Mouse (Mus musculus) neural tube, embryonic 12.5 days (tissue): ENCODE measurements around the gene Pacrg. TPM values are rescaled to one million over a fixed set of nuclear protein-coding genes. Genes with fewer than 3 reads are reported as not detected.

Experiments
- ATAC-seq: fragments of 200-750 bp; cut with Nextera tagmentation; 2 replicates; pipeline ENCODE4 v1.8.0; 2017; ENCODE audit warnings: low read depth, mild to moderate bottlenecking, moderate TSS enrichment, moderate library complexity; ENCODE audit not compliant: low FRiP score
- H3K27ac ChIP-seq: fragments of 300-500 bp; sonication (generic); 2 replicates; pipeline ENCODE4 v1.5.1; 2016
- H3K27me3 ChIP-seq: fragments of 300-500 bp; sonication (generic); replicated peaks from 2 replicates; pipeline ENCODE4 v1.6.1; 2016; ENCODE audit warnings: mild to moderate bottlenecking
- H3K36me3 ChIP-seq: fragments of 300-500 bp; sonication (generic); 2 replicates; pipeline ENCODE4 v1.6.1; 2016; ENCODE audit warnings: mild to moderate bottlenecking
- H3K4me1 ChIP-seq: fragments of 300-500 bp; sonication (generic); 2 replicates; pipeline ENCODE4 v1.6.1; 2016
- H3K4me2 ChIP-seq: fragments of 300-500 bp; sonication (generic); replicated peaks from 2 replicates; pipeline ENCODE4 v1.6.1; 2016; ENCODE audit warnings: mild to moderate bottlenecking
- H3K4me3 ChIP-seq: fragments of 300-500 bp; sonication (generic); 2 replicates; pipeline ENCODE4 v1.5.1; 2016
- H3K9ac ChIP-seq: fragments of 300-500 bp; sonication (generic); 2 replicates; pipeline ENCODE4 v1.6.1; 2016; ENCODE audit warnings: mild to moderate bottlenecking
- H3K9me3 ChIP-seq: fragments of 300-500 bp; sonication (generic); 2 replicates; pipeline ENCODE4 v1.6.1; 2016; ENCODE audit warnings: mild to moderate bottlenecking
- WGBS: fragments of 180-500 bp; shearing (Covaris S2); methylation state at CpG from one replicate; pipeline ENCODE4 v1.1.7; 2016; 5-methylcytosine and 5-hydroxymethylcytosine counted together
- polyA plus RNA-seq: library from polyadenylated mRNA; unstranded; fragments of >200 nt; fragmentation: Nextera tagmentation; extraction: Ambion mirVana; gene quantifications from 2 replicates; pipeline ENCODE4 v1.2.1, GENCODE M21; 2016

The Pacrg gene
- polyA plus RNA-seq, 1 experiment from 2014 or later = 8.8 TPM

DNA sequence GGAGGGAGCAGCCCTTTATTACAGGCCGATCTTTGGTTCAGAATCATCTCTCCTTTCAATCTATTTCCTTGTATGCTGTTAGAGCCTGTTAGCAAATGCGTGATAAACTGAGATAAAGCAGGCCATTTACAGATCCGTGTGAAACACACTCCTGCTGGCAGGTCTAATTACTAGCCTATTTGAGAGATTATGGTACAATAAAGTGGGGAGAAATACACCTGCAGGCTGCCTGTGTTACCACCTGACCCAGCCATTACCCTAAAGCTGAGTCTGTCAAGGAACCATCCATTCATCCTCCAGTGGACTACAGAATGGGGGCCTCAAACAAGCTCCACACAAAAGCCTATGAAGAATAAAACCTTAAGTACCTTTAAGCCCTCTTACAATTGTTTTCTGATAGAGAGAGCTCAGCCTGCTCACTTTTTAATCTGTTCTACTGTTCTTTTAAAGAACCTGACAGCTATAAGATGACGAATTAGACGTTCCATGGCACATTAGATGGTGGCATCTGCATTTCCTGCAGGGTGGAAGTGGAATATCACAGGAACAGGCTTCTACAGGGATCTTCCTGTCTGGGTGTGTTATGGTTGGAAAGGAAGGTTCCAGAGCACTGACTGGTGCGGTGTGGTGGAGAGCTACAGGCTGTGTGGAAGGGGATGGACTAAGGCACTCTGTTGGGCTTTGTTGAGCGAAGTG lies 422.4 kb downstream of the Pacrg start:
- Histone ChIP-seq H3K36me3 (no peaks in the 10 kb centered on the region), H3K4me3 (no peak overlapping the region), H3K9me3 (no peaks in the 10 kb centered on the region), H3K4me1 (no peaks in the 10 kb centered on the region), H3K27ac (no peak overlapping the region), H3K27me3 (no peaks in the 10 kb centered on the region), H3K4me2 (no peak overlapping the region), H3K9ac (no peak overlapping the region)
- 71% methylated on average over 7 of the region's 7 CpGs for WGBS
- no peak for ATAC-seq

DNA sequence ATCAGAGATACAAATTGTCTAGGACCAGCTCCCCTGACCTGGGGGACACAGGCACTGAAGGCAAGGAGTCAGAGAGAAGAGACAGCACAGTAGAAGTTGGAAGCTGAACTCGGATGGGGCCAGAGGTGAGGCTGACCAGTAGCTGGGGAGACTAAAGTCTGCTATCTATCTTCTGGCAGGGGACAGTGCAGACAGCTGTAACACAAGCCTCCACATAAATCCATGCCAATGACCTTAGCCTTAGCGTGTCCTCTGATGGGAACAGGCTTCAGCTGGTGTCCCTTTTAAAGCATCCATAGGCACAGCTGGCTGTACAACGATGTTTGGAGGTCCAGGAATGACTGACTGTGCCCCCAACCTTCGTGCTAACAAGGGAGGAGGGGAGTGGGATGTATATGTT lies 423.1 kb downstream of the Pacrg start:
- H3K9ac ChIP-seq = no peak overlapping the region
- no peaks in the 10 kb centered on the region for H3K9me3 ChIP-seq
- no peaks in the 10 kb centered on the region for H3K27me3 ChIP-seq
- WGBS = 57% methylated on average over 4 of the region's 4 CpGs
- no peak overlapping the region for H3K27ac ChIP-seq
- no peak for ATAC-seq
- no peaks in the 10 kb centered on the region for H3K4me1 ChIP-seq
- H3K4me3 ChIP-seq = no peak overlapping the region
- H3K4me2 ChIP-seq = no peak overlapping the region
- H3K36me3 ChIP-seq = no peaks in the 10 kb centered on the region

DNA sequence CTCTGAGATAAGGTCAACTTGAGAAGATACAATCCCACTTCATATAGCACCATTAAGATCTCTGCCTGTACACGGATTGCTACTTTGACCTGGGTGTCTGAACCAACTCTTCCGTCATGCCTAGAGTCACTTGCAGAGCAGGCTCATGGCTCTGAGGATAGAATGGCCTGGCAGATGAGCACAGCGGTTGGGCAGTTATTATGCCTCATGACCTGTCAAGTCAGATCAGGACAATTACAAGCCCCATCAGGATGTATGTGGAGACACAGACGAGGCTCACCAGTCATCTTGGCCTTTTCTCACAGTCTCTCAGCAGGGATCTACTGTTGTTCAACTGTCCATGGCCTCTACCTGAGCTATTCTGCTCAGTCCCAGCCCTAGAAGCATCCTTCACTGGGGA lies 424.0 kb downstream of the Pacrg start:
- Histone ChIP-seq H3K4me2 (no peak overlapping the region), H3K4me1 (no peaks in the 10 kb centered on the region), H3K9me3 (no peaks in the 10 kb centered on the region), H3K27me3 (no peaks in the 10 kb centered on the region), H3K4me3 (no peak overlapping the region), H3K9ac (no peak overlapping the region), H3K27ac (no peak overlapping the region), H3K36me3 (no peaks in the 10 kb centered on the region)
- ATAC-seq = no peak
- WGBS = 87% methylated on average over 4 of the region's 4 CpGs

DNA sequence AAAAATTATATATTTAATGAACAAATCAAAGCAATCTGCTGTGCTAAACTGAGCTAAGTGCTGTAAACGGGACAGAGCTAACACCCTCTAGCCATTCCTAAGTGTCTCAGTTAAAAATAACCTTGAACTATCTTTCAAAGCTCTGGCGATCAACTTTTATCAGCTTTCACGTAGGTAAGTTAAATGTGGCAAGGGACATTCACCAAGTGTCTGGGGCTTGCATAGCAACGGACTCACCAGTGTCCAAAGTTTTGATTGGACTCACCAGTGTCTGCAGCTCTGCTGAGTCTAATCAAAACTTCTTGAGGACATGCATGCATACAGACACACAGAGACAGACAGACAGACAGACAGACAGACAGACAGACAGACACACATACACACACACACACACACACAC lies 425.7 kb downstream of the Pacrg start:
- no peak for ATAC-seq
- WGBS = 84% methylated on average over 4 of the region's 4 CpGs
- Histone ChIP-seq H3K4me3 (no peak overlapping the region), H3K9ac (no peak overlapping the region), H3K4me2 (no peak overlapping the region), H3K27me3 (no peaks in the 10 kb centered on the region), H3K4me1 (no peaks in the 10 kb centered on the region), H3K9me3 (no peaks in the 10 kb centered on the region), H3K27ac (no peak overlapping the region), H3K36me3 (no peaks in the 10 kb centered on the region)

DNA sequence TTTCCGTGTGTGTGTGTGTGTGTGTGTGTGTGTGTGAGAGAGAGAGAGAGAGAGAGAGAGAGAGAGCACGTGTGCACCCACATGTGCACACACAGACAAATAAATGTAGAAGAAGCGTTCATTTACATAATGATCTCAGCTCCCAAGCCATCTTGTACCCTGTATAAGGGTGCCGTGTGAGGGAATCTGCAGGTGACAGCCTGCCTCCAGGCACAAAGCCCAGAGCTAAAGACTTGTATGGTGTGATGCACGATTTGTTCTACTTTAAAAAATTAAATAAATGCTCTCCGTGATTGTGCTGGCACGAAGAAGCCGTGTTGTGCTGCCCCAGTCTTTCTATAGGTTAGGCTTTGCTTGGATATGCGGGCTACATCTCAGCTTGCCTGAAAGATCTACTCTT lies 426.2 kb downstream of the Pacrg start:
- H3K36me3 ChIP-seq = no peaks in the 10 kb centered on the region
- H3K4me3 ChIP-seq = no peak overlapping the region
- H3K4me1 ChIP-seq = no peaks in the 10 kb centered on the region
- H3K9me3 ChIP-seq = no peaks in the 10 kb centered on the region
- 90% methylated on average over 9 of the region's 9 CpGs for WGBS
- H3K27me3 ChIP-seq = no peaks in the 10 kb centered on the region
- H3K27ac ChIP-seq = no peak overlapping the region
- H3K9ac ChIP-seq = no peak overlapping the region
- H3K4me2 ChIP-seq = no peak overlapping the region
- no peak for ATAC-seq

DNA sequence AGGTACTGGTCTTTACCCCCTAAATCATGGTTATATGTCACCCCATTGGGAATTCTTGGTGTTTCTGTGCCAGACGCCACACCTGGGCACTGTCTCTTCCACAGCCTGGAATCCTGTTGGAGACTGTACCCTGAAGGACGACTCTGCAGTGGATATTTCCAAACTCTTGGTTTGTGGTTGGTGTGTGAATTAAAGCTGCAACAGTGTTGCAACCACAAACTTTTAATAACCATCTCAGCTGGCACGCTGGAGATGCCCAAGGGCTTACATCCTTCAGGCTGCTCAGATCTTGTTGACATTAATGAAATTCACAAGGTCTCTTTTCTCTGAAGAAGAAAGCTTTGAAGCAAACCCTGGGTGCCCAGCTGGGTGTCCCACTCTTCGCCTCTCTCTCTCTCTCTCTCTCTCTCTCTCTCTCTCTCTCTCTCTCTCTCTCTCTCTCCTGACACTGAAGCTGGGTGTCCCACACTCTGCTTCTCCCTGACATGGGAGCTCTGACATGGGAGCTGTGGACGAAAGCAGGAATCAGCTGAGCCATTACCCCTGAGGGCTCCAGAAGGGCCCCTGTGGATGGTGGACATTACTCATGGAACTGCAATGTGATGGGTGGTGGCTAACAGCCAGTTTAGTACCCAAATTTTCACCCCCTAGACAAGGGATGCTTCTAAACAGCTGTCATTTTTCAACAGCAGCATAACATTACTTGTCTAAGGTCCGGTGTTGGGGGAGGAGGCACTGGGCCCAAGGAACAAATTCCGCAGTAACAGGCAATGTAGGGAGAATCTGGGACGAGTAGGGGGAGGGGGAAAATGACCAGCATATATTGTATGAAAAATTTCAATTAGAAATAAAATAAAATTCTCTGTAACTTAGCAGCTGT lies 429.3 kb downstream of the Pacrg start:
- ATAC-seq = no peak
- WGBS = 78% methylated on average over 8 of the region's 8 CpGs

DNA sequence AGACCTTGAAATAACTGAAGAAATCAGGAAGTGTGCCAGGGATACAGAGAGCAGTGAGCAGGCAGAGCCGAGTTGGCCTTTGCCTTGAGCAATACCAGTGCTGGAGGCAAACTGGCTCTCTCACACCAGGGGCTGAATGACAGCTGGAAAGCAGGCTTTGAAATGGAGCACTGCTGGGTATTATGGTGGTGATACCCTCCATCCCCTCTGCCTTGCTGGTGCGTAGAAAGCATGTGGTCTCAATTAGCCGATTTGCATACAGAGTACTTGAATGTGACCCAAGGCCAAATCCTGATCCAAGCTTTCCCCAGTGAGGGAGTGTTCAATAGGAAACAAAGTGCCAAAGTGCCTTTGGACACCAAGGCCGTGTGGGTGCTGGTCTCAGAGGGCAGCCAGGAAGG lies 431.4 kb downstream of the Pacrg start:
- Histone ChIP-seq H3K4me1 (peaks cover 15% of the 10 kb centered on the region), H3K9me3 (no peaks in the 10 kb centered on the region), H3K27ac (no peak overlapping the region), H3K36me3 (no peaks in the 10 kb centered on the region), H3K4me2 (no peak overlapping the region), H3K9ac (no peak overlapping the region), H3K27me3 (no peaks in the 10 kb centered on the region), H3K4me3 (no peak overlapping the region)
- WGBS = 46% methylated on average over 4 of the region's 4 CpGs
- ATAC-seq = no peak

More for the DNA sequence above, 429.3 kb downstream of the Pacrg start:
- H3K27me3 ChIP-seq = no peaks in the 10 kb centered on the region
- H3K9ac ChIP-seq = no peak overlapping the region
- no peak overlapping the region for H3K4me2 ChIP-seq
- no peaks in the 10 kb centered on the region for H3K9me3 ChIP-seq
- H3K4me3 ChIP-seq = no peak overlapping the region
- peaks cover 15% of the 10 kb centered on the region for H3K4me1 ChIP-seq
- H3K36me3 ChIP-seq = no peaks in the 10 kb centered on the region
- H3K27ac ChIP-seq = no peak overlapping the region

DNA sequence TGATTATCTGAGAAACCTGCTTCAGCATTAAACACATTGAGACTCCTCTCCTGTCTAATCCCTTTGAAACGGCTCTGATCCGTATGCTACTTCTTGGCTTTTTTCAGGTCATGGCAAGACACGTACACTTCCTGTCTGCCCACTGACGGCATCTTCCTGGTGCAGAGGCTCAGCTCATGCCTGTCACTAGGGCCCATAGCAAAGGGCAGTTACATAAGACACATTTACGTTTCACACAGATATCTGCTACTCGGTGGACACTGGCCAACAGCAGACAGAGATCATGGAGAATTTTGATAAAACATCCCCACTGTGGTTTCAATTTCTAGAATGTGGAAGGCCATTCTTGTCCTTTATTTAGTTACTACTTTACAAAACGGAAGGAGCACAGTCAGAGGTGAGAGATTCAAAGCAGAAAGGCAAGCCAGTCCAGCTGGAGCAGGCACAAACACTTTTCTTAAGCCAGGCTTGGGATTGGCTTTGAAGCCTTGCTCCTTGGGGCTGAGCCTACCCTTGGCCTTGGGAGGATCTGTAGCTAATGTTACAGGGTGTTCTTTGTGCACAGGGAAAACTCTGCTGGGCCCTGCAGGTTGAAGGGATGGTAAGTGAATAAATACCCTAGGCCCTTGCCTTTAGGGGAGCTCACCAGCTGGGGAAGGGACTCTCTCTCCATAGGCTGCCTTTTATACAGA lies 432.9 kb downstream of the Pacrg start:
- Histone ChIP-seq H3K36me3 (no peaks in the 10 kb centered on the region), H3K27me3 (no peaks in the 10 kb centered on the region), H3K4me1 (peaks cover 15% of the 10 kb centered on the region), H3K4me2 (no peak overlapping the region), H3K9ac (no peak overlapping the region), H3K9me3 (no peaks in the 10 kb centered on the region), H3K27ac (no peak overlapping the region), H3K4me3 (no peak overlapping the region)
- no peak for ATAC-seq
- 72% methylated on average over 7 of the region's 7 CpGs for WGBS

DNA sequence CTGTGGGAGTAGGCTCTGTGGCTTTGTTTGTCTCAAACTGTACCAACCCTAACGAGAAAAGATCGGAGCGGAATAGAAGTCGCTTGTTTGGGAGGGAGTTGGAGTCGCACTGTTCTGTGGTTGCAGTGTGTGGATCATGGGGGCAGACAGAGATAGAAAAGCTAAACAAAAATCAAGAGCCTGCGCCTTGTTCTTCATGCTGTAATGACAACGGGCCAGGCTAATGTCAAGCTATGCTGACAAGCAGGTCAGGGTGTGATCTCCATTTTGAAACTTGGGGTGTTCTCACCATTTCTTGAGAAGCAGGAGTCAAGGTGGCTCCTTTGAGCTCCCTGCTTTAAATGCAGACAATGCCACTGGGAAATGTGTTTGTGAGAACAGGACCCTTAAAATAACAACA lies 433.8 kb downstream of the Pacrg start:
- Histone ChIP-seq H3K9ac (no peak overlapping the region), H3K27me3 (no peaks in the 10 kb centered on the region), H3K36me3 (no peaks in the 10 kb centered on the region), H3K9me3 (no peaks in the 10 kb centered on the region), H3K4me2 (no peak overlapping the region), H3K27ac (no peak overlapping the region), H3K4me1 (peaks cover 15% of the 10 kb centered on the region), H3K4me3 (no peak overlapping the region)
- WGBS = 62% methylated on average over 7 of the region's 7 CpGs
- no peak for ATAC-seq

DNA sequence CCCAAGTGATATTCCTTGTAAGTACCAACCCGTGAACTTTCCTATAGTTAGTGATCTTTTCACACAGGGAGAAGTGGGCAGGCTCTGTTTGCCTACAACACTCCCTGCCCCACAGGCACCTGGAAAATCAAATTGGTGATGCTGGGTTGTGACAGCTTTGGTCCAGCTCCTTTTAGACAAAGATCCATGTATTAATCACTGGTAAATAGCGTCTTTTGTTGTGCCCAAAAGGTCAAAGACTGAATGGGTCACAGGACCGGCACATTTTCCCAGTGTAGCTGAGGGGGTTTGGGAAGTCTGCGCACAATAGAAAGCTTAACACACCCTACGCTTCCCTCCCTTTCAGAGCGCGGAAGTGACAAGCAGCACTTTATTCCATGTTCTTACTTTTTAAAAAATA lies 434.2 kb downstream of the Pacrg start:
- no peak for ATAC-seq
- Histone ChIP-seq H3K4me1 (peaks cover 15% of the 10 kb centered on the region), H3K9me3 (no peaks in the 10 kb centered on the region), H3K9ac (no peak overlapping the region), H3K27ac (no peak overlapping the region), H3K36me3 (no peaks in the 10 kb centered on the region), H3K27me3 (no peaks in the 10 kb centered on the region), H3K4me3 (no peak overlapping the region), H3K4me2 (no peak overlapping the region)
- 30% methylated on average over 7 of the region's 7 CpGs for WGBS

DNA sequence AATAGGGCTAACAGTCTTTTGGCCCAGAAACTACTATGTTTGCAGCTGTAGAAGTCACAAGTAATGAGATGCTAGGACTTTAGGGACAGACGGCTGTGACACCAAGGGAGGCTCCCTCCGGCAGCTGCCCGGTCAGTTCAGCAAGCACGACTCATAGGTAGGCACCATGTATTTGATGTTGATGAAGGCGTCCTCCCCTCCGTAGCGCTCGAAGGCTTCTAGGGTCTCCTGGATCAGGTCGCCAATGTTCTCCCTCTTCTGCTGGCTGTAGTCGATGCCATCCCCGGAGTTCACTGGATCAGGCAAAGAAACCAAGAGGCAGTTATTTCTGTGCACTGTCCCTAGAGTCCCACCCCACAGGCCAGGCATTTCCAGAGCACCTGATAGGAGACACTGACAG lies 436.9 kb downstream of the Pacrg start:
- H3K36me3 ChIP-seq = no peaks in the 10 kb centered on the region
- no peaks in the 10 kb centered on the region for H3K9me3 ChIP-seq
- no peak overlapping the region for H3K9ac ChIP-seq
- ATAC-seq = no peak
- H3K27ac ChIP-seq = no peak overlapping the region
- no peak overlapping the region for H3K4me2 ChIP-seq
- no peaks in the 10 kb centered on the region for H3K27me3 ChIP-seq
- 89% methylated on average over 11 of the region's 11 CpGs for WGBS
- H3K4me3 ChIP-seq = no peak overlapping the region
- peaks cover 27% of the 10 kb centered on the region for H3K4me1 ChIP-seq

DNA sequence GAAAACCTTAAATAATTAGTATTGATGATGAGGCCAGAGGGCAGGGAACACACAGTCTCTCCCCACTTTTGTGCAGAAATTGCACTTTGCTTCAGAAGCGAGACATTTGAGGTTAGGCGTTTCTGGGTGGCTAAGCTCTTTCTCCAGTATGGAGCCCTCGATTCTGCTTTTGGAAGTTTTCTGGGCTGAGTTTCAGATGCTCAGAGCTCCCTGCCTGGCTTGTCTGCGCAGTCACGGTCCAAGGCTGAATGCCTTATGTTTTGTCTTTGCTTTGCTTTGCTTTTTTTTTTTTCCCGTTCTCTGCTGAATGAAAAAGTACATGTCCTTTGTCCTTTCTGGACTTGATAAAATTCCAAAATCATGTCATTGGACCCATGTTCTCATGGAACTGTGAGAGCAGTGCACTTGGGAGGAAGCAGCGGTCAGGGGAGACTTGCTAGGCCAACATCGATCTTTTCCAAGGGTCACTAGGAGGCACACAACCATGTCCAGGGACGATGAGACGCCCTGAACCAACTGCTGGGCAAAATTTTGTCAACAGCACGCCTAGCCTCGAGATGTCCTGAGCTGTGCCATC lies 438.0 kb downstream of the Pacrg start:
- H3K27ac ChIP-seq = no peak overlapping the region
- no peak for ATAC-seq
- no peak overlapping the region for H3K9ac ChIP-seq
- no peaks in the 10 kb centered on the region for H3K9me3 ChIP-seq
- no peaks in the 10 kb centered on the region for H3K27me3 ChIP-seq
- no peak overlapping the region for H3K4me2 ChIP-seq
- no peak overlapping the region for H3K4me3 ChIP-seq
- 86% methylated on average over 12 of the region's 12 CpGs for WGBS
- H3K4me1 ChIP-seq = peaks cover 33% of the 10 kb centered on the region
- H3K36me3 ChIP-seq = no peaks in the 10 kb centered on the region
